Mouse (Mus musculus) T-helper 1 cell (primary cell): ENCODE measurements around the gene Carmil3.

Source experiments
- in situ Hi-C: fragments of 300-600 bp; cut with MboI, MseI; formaldehyde crosslinking; loops from one replicate; pipeline ENCODE4 v1.15.1; 2025; ENCODE audit warnings: high pct_unique_total_duplicates

Carmil3 gene

DNA sequence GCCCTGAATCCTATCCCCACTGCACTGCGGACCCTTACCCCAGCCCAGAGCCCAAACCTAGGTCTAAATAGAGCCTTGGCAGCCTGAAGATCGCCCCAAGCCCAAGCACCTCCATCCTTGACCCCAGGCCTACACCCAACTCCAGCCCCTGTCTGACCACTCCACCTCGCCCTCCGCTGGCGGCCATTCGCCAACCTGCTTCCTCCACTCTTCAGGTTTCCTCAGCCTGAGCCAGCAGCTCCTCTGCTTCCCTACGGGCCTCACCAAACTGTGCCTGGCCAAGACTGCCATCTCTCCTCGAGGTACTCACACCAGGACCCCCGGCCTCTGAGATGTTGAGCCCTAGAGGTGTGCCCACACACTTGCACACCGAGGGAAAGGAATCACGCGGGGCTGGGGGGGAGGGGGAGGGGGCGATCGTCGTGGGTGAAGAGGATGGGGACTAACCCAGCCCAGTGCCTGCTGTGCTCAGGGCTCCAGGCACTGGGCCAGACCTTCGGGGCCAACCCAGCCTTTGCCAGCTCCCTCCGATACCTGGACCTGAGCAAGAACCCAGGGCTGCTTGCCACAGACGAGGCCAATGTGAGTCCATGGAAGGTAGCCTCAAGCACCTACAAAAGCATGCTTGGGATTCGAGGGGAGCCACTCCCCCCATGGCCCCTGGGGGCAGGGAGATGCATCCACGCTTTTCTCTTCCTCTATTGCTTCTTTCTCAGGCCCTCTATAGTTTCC is 5.2 kb downstream of the Carmil3 start:
- in situ Hi-C loops = loop anchor here (5.0 kb wide), 1 partner anchor 37 kb away; no protein-coding TSS in a partner anchor

DNA sequence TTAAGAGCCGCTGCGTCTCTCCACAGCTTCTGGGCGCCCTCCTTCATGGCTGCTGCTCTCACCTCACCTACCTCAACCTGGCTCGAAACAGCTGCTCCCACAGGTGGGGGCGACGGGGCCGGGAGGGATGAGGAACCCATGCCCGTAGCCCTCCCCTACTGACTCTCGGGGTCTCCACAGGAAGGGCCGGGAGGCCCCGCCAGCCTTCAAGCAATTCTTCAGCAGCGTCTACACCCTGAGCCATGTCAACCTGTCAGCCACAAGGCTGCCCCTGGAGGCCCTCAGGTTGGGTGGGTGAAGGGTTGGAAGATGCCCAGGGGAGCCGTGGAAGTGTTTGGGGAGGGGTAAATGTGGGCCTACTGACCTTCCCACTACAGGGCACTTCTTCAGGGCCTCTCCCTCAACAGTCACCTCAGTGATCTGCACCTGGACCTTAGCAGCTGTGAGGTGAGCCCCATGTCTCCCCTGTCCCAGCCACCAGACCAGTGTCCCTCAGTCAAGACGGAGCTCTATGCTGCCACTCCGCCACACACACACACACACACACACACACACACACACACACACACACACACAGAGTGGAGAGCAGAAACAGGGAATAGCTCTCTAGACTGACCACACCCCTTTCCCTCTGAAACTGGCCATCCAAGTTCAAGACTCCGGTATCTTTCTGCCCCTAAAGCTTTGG is 6.5 kb downstream of the Carmil3 start:
- in situ Hi-C loops = loop anchor here (5.0 kb wide), 1 partner anchor 35 kb away; no protein-coding TSS in a partner anchor

DNA sequence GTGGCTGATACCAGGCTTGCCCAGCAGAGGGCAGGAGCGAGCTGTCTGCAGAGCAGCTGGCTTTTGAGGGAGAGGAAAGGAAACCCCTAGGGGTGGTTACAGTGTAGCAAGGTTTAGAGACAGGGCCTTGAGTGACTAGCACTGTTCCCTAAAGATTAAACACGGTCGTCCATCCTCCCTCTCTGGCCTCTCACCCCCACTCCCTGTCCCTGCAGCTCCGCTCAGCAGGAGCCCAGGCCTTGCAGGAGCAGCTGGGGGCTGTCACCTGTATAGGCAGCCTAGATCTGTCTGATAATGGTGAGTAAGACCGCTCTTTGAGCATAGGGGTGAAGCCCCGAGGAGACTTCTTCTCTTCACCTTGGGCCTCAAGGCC is 7.0 kb downstream of the Carmil3 start:
- in situ Hi-C loops = loop anchor here (5.0 kb wide), 1 partner anchor 35 kb away; no protein-coding TSS in a partner anchor

DNA sequence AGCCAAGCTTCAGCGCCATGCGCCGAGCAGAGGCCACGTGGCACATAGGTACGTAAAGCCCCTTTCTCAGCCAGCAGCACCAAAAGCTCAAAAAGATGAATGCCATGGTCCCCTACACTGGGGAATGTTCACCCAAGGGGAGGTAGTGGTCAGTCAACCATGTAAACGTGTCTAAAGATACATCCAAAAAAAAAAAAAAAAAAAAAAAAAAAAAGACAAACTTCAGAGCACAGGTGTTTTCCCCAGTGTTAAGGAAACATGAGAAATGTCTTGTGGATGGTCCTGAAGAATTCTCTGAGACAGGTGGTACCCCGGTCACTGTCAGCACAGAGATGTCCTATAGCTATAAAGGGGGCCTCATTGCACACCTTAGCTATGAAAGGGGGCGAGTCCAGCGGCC is 15.2 kb downstream of the Carmil3 start:
- in situ Hi-C loops = no loop called here

DNA sequence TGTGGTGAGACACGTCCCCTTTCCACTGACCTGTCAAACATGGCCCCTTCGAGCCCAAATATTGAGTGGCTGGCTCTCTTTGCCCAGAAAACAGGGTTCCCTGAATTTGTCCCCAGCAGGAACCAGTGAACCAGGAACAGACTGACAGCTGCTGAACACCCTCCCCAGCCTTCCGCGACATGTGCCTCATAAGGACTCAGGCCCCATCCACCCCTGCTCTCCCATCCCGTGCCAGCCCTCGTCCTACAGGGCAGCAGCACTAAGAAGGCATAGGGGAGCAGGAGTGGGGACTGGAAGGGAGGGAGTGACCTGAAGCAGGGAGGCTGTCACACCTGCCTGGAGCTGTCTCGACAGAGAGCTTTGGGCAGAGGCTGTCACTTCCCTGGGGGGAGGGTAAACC is 17.4 kb downstream of the Carmil3 start:
- in situ Hi-C loops = no loop called here

DNA sequence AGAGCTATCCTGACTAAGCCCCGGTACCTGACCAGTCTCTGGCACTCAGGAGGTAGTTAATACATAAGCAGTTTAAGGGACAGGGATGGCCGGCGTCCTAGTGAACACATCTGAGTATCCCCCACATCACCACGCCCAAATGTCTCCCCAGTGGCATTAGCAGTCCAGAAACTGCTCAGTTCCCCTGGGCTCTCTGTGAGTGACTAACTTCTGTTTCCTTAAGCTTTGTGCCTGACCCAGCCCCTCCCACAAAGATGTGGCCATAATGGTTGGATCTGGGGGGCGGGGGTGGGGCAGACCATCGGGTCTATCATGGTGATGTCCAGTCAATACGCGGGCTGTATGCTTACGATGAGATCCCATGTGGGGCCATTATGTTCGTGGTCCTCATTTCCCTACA is 19.1 kb downstream of the Carmil3 start:
- in situ Hi-C loops = no loop called here

DNA sequence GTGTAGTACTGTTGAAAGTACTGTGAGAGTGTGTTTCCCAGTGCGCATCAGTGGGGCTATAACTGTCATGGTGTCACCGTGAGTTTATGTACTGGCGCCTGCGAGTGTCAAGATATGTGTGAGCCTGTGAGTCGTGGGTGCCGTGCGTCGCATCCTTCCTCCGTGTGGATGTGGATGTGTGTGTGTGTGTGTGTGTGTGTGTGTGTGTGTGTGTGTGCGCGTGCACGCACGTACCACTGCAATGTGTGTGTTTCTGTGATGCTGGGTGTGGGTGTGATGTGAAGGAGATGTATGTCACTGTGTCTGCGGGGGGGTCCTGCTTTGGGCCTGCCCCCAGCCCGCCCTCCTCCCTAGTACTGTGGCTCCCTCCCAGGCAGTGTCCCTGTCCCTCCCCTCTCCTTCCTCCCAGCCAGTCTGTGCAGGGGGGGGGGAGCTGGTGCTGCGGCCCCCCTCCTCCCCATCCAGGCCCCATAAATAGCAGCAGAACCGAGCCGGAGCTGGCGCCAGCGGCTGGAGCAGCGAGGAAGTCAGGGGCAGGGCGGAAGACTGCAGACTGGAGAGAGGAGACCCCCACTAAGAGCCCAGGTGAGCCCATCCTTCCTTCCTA is 19.8 kb downstream of the Carmil3 start, which contains the start of gene Cpne6:
Cpne6 (plus strand) TSS at position 321 of the 607 bp plus-strand sequence.
- in situ Hi-C loops = no loop called here

DNA sequence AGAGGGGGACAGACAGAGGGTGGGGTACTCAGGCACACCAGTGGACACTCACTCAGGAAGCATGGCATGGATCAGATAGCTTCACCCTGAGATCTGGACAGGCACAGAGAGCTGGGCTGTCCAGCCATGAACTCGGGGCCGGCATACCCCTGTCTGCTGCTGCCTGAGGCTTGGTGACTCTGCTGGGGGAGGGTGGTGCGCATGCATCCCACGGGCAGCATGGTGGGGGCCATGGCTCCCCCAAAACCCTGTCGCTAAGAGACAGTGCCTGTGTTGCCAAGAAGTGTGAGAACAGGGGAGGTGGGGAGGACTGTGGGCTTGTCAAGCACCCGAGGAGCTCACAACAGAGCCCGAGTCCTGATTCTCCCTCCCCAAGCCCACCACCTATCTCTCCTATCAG is 20.6 kb downstream of the Carmil3 start:
- in situ Hi-C loops = no loop called here

DNA sequence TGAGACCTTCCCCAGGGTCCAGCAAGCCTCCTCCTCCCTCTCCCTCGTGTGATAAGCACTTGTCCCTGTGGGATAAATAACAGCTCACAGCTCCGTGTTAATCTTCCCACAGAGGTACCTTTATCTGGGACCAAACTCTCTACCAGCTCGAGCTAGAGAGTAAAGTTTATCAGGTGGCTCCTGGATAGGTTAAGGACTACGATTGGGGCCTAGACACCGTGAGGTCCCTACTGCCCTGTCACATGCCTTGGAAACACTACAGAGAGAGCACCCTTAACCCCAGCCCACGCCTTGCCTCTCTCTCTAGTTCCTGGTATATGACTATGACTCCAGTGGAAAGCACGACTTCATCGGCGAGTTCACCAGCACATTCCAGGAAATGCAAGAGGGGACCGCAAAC is 23.5 kb downstream of the Carmil3 start:
- in situ Hi-C loops = no loop called here

DNA sequence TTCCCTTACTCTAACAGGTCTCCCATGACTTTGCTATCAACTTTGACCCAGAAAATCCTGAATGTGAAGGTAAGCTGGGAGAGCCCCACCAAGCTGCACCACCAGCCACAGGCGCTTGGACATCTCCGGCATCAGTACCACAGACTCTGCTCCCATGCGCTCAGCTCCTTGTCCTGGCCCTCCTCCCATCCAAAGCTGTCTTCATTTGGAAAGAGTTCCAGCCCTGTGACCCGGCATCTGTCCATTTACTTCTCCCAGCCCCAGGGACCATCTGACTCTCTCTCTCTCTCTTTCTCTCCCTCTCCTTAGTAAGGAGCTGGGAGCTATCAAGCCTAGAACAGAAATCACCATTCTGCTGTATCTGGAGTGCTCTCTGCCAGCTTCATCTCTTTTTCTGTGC is 25.4 kb downstream of the Carmil3 start:
- in situ Hi-C loops = no loop called here

DNA sequence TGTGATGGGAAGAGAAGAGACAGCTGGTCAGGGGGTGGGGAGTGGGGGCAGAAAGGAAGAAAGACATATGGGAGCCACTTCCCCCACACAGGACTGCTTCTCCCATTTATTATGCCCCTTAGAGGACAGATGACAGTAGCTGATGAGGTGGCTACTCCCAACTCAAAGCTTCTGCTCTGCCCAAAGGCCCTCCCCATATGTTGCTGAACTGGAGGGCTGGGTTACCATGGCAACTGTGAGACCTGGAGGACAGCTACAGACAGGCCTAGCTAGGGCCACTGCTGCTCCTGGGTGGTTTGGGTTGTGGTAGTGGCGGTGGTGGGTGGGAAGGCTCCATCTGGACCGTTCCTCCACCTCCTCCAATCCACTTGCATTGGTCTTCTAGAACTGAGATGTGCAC is 28.4 kb downstream of the Carmil3 start:
- in situ Hi-C loops = no loop called here

DNA sequence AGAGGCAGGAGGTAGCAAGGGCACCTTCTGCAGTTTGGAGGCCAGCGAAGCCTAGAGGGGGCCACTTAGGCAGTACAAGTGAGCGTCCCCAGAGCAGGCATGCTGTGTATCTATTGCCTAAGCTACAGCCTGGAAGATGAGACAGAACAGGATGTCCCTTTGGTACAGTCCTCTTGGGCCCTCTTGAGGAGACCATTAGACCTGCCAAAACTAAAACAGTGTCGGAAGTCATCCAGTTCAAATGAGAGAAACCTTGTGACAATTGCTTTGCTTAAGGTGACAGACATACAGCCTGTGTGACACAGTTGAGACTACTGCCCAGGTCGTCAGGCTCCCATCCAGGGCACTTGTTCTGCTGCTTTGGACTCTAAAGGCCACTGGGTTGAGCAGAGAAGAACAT is 29.2 kb downstream of the Carmil3 start:
- in situ Hi-C loops = no loop called here

DNA sequence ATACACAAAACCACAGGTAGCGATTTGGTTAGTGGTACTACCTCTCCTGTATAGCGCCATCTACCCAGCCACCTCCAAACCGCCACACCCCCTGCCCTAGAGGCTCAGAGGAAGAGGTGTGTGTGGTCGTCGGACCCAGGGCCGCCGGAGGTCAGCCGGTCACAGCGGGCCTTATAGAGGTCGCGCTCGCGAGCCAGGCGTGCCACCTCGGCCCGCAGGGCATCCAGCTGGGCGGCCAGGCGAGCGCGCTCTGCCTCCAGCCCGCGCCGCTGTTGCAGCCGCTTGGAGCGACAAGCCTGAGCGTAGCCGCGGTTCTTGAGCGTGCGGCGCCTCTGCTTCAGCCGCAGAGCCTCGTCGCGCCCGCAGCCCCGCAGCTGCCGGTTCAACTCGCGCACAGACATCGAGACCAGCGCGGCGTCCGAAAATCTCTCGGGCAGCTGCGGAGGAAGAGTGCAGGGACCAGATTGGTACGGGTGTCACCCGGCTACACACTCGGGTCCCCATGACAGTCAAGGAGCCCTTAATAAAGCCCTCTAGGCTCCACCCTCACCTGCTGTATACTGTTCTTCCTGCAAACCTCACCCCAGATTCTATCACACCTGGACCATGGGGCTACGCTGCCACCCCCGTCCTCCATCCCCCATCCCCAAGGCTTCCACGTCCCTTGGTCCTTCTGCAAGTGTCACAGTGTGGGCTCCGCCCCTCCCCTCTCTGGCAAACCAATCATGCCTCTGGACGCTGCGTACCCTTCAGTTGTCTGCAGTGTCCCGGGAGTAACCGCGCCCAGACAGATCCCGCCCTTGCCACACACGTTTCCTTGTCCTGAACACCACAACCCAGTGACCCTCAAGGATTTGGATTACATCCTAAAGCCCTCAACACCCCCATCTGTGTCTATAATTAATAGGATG is 30.3 kb downstream of the Carmil3 start:
- in situ Hi-C loops = no loop called here

DNA sequence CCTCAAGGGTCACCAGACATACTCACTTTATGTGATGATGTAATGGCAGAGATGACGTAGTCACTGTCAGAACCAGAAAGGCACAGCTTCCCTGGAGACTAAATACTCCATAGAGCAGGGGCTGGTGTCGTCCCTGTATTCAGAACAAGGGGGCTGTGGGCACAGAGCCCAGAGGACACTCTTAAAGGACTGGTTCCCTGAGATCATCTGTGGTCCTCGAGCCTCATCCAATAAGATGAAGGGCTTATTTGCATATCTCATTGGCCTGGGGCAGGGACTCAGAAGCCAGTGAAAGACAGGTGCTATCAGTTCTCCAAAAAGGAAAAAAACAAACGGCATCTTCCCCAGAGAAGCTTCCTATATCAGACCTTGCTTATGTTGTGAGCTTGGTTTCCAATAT is 33.6 kb downstream of the Carmil3 start:
- in situ Hi-C loops = no loop called here

DNA sequence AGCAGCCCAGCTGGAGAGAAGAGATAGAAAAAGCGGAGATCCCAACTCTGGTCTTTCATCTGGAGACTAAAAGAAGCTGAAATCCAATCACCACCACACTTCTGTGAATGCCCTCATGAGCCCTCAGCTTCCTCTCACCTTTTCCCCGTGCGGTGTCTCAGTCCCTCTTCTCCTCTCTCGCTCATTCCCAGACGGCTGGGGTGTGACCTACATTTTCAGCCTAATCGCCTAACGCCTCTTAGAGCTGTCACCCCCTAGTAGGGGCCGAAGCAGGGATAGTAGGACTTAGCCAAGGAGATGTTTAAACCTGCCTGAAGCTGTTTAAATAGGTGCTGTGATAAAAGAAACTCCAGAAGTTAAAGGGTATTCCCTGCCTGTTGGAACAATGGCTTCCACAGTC is 34.3 kb downstream of the Carmil3 start, which contains the start of gene Nrl:
Nrl (minus strand) TSS at position 197 of the 400 bp plus-strand sequence.
- in situ Hi-C loops = no loop called here

DNA sequence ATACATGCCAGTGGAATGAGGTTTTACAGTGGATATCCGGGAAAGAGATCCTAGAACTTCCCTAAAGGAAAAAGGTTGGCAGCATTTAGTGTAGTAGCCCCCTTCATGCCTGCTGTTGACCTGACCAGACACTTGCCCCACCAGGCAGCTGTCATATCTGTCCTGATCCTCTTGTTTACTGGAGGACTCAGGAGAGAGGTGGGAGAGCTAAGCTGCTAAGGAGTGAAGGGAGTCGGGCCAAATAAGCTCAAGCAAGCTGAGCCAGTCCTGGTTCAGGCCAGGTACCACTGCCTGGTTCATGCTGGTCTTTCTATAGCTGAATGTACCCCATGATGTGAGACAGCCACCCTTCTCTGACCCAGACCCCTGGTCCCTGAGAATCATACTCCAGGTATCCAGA is 36.2 kb downstream of the Carmil3 start:
- in situ Hi-C loops = no loop called here

DNA sequence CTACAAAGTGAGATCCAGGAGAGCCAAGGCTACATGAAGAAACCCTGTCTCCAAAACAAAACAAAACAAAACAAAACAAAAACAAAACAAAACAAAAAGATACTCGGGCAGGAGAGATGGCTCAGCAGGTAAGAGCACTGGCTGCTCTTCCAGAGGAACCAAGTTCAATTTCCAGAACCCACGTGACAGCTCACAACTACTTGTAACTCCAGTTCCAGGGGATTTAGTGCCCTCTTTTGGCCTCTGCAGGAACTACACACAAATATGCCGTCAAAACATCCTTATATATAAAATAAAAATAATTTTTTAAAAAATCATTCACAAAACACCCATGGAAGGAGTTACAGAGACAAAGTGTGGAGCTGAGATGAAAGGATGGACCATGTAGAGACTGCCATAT is 37.5 kb downstream of the Carmil3 start:
- in situ Hi-C loops = no loop called here

DNA sequence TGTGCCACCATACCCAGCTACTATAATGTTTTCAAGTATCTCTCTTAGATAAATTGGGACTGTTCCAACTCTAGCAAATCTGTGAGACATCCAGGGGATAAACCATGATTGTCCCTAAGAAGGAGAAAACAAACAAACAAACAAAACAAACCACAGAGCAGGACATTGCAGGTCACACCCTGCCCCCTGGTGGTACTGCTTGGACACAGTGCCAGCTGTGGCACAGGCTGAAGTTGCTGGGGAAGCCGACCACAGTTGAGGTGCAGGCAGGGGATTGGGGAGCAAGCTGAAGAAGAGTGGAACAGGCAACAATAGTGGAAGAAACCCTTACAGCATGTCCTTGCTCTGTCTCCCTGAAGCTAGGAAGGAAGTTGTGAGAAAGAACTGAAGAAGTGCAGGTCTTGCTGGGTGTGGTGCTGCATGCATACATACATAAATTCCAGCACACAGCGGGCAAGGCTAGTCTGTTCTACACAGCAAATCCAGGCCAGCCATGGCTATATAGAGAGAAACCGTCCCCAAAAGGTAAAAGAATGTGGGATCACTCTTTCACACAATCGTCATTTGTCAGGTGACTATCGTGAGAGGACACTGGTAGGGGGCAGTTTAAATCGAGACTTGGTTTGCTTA is 45.8 kb downstream of the Carmil3 start:
- in situ Hi-C loops = no loop called here

DNA sequence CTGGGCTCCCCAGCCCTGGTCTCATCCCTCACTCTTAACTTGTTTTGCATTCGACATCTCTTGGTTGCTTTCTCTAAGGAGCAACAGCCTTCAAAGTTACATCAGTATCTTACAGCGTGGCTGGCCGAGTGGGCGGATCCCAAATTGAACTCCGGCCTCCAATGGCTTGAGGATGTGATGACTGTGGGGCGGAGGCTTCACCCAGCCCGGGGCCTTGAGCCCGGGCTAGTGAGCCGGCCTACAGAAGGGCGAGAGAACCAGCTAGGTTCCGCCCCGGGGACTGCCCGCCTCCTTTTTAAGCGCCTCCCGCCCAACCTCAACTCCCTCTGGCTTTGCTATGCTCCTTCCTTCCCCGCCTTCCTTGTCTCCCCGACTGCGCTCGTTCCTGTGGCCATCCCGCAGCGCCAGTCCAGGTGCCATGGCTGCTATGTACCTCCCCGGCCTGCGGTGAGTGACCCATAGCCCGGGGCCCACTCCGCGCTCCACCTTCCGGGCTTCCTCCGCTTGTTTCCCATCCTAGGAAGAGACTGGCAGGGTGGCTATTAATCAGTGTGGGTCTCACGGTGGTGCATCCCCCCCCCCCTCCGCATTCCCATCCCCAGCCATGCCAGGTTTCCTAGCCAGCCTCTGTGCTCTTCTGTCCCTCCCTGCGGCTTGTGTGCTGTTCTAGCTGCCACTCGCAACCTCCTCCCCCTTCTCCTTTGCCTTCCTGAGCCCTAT is 49.8 kb downstream of the Carmil3 start, which contains the start of gene Pck2:
Pck2 (plus strand) TSS at position 200 of the 720 bp plus-strand sequence.
- in situ Hi-C loops = no loop called here

DNA sequence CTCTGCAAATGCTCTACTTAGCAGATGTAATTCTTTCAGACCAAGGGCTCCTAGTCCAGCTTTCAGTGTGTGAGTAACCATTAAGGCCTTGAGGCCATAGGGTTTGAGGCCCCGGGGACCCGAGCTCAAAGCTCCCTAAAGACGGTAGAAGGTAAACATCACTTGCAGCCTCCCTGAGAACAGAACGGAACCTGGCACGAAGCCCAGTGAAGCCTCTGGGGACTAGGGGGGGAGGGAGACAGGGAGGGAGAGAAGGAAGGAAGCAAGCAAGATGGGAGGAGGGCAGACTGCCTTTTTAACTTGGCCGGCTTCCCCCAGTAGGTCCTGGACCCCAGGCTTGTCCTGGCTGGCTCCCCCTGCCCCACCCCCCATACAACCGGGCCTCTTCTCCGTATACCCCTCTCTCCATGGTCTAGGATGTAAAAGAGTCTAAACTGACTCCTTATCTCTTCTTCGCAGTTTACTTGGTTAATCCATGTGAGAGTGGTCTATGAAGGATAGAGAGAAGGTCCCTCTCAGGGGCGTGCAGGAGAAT is 50.4 kb downstream of the Carmil3 start:
- in situ Hi-C loops = no loop called here
